Mouse (Mus musculus) C2C12 (cell line): ENCODE measurements around the gene 2900026A02Rik. TPM values are rescaled to one million over a fixed set of nuclear protein-coding genes. Genes with fewer than 3 reads are reported as not detected.

Source experiments
- H3K27me3 ChIP-seq: one replicate; pipeline ENCODE4 v1.6.1; 2011; ENCODE audit not compliant: control insufficient read depth, insufficient read depth, insufficient read length
- H3K36me3 ChIP-seq: one replicate; pipeline ENCODE4 v1.6.1; 2011; ENCODE audit not compliant: control insufficient read depth, insufficient read depth
- H3K4me3 ChIP-seq: one replicate; pipeline ENCODE4 v1.5.1; 2011; ENCODE audit warnings: mild to moderate bottlenecking, control low read depth; ENCODE audit not compliant: poor library complexity, insufficient read depth, severe bottlenecking
- H3K79me2 ChIP-seq: one replicate; pipeline ENCODE4 v1.6.1; 2011; ENCODE audit not compliant: control insufficient read depth, insufficient read depth
- H3K79me3 ChIP-seq: one replicate; pipeline ENCODE4 v1.6.1; 2011; ENCODE audit warnings: low read depth, control low read depth
- H3ac ChIP-seq: one replicate; pipeline ENCODE3; 2011; ENCODE audit warnings: low read depth; ENCODE audit not compliant: control insufficient read depth, insufficient read length
- CEBPB ChIP-seq: IDR thresholded peaks from one replicate; pipeline ENCODE4 v1.6.1; 2011; ENCODE audit warnings: low read depth, mild to moderate bottlenecking, control low read depth, moderate library complexity
- CTCF ChIP-seq: IDR thresholded peaks from one replicate; pipeline ENCODE4 v1.5.1; 2011; ENCODE audit not compliant: control insufficient read depth, insufficient read depth, insufficient read length
- FOSL1 ChIP-seq: IDR thresholded peaks from one replicate; pipeline ENCODE4 v1.8.0; 2011; ENCODE audit warnings: mild to moderate bottlenecking, low read length; ENCODE audit not compliant: poor library complexity, insufficient read depth, severe bottlenecking
- MAX ChIP-seq: IDR thresholded peaks from one replicate; pipeline ENCODE4 v1.6.1; 2011; ENCODE audit warnings: mild to moderate bottlenecking, control low read depth
- MYOD1 ChIP-seq: IDR thresholded peaks from one replicate; pipeline ENCODE4 v1.6.1; 2011; ENCODE audit warnings: low read depth; ENCODE audit not compliant: control insufficient read depth, insufficient read length
- MYOG ChIP-seq: IDR thresholded peaks from one replicate; pipeline ENCODE4 v1.6.1; 2011; ENCODE audit not compliant: control insufficient read depth, insufficient read length; ENCODE audit errors: extremely low read depth
- USF1 ChIP-seq: IDR thresholded peaks from one replicate; pipeline ENCODE4 v1.6.1; 2011; ENCODE audit warnings: low read depth, mild to moderate bottlenecking, control low read depth, moderate library complexity
- long read RNA-seq, 2 experiments: library from polyadenylated mRNA; unstranded; transcript quantifications; one replicate each; pipeline ENCODE4 v2.0.0; 2019 to 2020
- polyA plus RNA-seq: library from polyadenylated mRNA; unstranded; fragments of >200 nt; fragmentation: generic; extraction: Trizol; gene quantifications from one replicate; pipeline ENCODE4 v1.2.1, GENCODE M21; 2012; ENCODE audit warnings: missing spikeins

2900026A02Rik gene
- polyA plus RNA-seq = 8.4 TPM
- long read RNA-seq, experiment 1, full-length matches to known transcripts = 1 of 3 reads
- long read RNA-seq, experiment 1, partial matches to known transcripts = 0 of 3 reads
- long read RNA-seq, experiment 1, other reads (novel, unspliced or antisense) = 2 of 3 reads
- long read RNA-seq, experiment 2, full-length matches to known transcripts = 11 of 15 reads
- long read RNA-seq, experiment 2, partial matches to known transcripts = 0 of 15 reads
- long read RNA-seq, experiment 2, other reads (novel, unspliced or antisense) = 4 of 15 reads

DNA sequence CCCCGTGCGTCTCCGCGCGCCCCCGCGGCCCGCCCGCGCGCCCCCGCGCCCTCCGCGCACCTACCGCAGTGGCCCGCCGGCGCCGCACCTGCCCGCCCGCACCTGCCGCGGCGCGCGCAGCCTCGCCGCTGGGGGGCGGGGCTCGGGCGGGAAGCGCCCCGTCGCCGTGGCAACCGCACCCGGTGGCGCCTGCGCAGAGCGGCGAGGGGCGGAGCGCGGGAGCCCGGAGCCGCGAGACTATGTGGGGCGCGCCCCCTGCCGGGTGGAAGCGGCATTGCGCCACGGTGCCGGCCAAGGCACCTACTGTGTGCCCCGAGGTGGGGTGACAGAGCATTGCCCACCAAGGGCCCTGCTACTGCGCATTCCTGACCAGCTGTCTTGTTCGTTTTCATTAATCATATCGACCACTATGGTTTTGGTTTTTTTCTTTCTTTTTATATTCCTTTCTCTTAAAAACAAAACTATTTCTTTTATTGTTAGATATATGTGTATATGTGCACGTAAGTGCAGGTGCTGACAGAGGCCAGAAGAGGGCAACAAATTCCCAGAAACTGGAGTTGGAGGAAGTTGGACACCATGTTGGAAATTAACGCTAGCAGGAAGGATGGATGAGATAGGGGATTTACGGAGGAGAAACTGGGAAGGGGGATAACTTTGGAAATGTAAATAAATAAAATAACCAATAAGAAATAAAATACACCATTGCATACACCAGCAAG, at the start of gene 2900026A02Rik:
TSS of gene 2900026A02Rik (minus strand) at position 90 of the 719 bp plus-strand sequence.
- H3K36me3 ChIP-seq = no peaks in the 10 kb centered on the region
- H3K79me3 ChIP-seq = no peaks in the 10 kb centered on the region
- no peaks in the 10 kb centered on the region for H3K27me3 ChIP-seq
- no peak within 1 kb of the TSS for H3ac ChIP-seq
- no peaks in the 10 kb centered on the region for H3K79me2 ChIP-seq
- TF ChIP-seq MYOG = no peak
- peak; percentile 98 for TF ChIP-seq CTCF
- H3K4me3 ChIP-seq = peak within 1 kb of the TSS; percentile 29

DNA sequence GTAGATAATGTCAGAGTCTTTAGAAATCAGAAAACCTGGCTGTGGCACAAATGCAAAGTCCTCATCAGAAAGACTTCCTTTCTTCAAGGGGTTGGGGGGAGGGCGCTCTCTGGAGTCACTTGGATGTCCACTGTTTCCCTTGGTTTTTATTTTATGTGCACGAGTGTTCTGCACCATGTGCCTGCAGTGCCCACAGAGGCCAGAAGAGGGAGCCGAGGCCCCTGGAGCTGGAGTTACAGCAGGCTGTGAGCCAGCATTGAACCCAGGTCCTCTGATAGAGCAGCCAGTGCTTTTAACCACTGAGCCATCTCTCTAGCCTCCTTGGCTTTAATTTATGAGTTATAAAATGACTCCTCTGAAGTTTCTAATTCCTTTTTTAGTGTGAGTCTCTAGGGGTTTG, 49.0 kb upstream of the 2900026A02Rik start:
- Histone ChIP-seq H3K36me3 (no peaks in the 10 kb centered on the region), H3K79me3 (no peaks in the 10 kb centered on the region), H3K27me3 (peaks cover 3% of the 10 kb centered on the region), H3K4me3 (no peak overlapping the region), H3ac (no peak overlapping the region), H3K79me2 (no peaks in the 10 kb centered on the region)
- TF ChIP-seq USF1 (no peak), CTCF (no peak), MYOD1 (no peak), MYOG (no peak), CEBPB (no peak), FOSL1 (no peak), MAX (no peak)

DNA sequence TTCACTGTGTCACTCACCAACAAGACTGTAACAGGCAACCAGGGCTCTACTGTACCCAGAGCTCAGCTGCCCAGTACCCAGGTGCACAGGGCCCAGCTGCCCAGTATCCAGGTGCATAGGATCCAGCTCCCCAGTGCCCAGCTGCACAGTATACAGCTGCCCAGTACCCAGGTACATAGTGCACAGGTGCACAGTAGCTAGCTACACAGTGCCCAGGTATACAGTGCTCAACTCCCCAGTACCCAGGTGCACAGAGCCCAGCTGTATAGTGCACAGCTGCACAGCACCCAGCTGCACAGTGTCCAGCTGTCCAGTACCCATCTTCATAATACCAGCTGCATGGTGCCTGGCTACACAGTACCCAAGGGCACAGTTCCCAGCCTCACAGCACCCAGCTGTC, 47.2 kb upstream of the 2900026A02Rik start:
- Histone ChIP-seq H3K36me3 (no peaks in the 10 kb centered on the region), H3ac (no peak overlapping the region), H3K79me2 (no peaks in the 10 kb centered on the region), H3K79me3 (no peaks in the 10 kb centered on the region), H3K27me3 (peaks cover 3% of the 10 kb centered on the region), H3K4me3 (no peak overlapping the region)
- TF ChIP-seq MYOG = no peak

DNA sequence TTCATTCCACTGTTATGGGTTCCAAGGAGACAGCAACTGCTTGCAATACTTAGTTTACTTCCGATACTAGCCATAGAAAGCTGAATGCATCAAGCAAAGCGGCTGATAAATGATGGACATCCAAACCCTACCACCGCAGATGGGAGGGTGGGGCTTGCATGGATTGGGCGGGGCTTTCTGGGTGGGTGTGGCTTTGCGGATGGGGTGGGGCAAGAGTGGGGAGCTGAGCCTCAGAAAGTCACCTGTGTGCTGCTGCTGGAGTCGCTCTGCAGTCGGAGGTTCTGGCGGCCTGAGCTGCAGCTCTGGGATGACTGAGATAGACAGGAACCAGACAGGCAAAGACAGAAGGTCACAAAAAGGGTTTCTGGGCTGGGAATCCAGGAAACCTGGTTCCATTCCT, 44.6 kb upstream of the 2900026A02Rik start:
- no peak overlapping the region for H3K4me3 ChIP-seq
- peaks cover 3% of the 10 kb centered on the region for H3K27me3 ChIP-seq
- no peaks in the 10 kb centered on the region for H3K79me3 ChIP-seq
- no peaks in the 10 kb centered on the region for H3K79me2 ChIP-seq
- H3ac ChIP-seq = no peak overlapping the region
- no peaks in the 10 kb centered on the region for H3K36me3 ChIP-seq
- TF ChIP-seq CTCF = no peak

DNA sequence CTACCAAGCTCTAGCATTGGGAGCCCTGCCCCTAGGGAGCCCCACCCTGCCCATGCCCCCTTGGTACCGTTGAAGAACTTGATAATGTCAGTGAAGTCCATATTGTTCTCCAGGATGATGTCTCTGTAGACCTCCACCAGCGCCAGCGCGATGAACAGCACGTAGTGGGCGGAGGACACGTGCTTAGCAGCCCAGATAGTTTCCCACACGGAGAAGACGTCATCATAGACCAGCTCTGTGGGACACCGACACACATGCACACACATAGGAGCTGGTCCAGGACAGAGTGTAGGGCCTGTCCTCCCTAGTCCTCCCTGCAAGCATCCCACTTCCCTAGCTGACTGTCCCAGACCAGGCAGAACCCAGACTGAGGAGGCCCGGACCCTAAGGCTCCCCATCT, 29.8 kb upstream of the 2900026A02Rik start:
- H3K27me3 ChIP-seq = peaks cover 5% of the 10 kb centered on the region
- no peaks in the 10 kb centered on the region for H3K79me2 ChIP-seq
- no peaks in the 10 kb centered on the region for H3K36me3 ChIP-seq
- H3ac ChIP-seq = no peak overlapping the region
- H3K4me3 ChIP-seq = no peak overlapping the region
- TF ChIP-seq MYOD1 = no peak
- H3K79me3 ChIP-seq = no peaks in the 10 kb centered on the region

DNA sequence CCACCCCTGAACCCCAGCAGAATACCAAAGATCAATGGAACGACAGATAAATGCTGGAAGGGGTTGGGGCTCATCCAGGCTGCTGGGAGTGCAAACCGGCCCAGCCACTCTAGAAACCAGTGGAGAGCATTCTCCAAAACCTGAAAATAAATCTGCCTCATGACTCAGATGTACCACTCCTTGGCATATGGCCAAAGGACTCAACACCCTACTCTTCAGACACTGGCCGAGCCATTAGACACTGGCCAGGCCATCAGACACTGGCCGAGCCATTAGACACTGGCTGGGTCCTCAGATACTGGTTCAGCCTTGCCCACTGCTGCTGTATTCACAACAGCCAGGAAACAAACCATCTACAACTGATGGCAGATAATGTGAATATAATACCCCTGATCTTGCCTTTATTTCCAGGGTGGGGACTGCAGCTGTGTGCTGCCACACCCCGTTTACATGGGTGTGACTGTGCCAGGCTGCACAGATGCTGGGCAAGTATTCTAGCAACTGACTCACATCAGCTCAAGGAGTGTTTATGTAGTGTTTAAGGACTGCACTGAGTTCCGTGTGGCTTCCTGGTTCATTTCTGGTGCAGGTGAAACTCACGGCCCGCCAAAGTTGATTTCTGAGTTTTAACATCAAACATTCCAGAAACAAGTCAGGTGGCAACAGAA, 28.4 kb upstream of the 2900026A02Rik start:
- no peaks in the 10 kb centered on the region for H3K36me3 ChIP-seq
- TF ChIP-seq MYOG = no peak
- TF ChIP-seq FOSL1 = no peak
- no peak for TF ChIP-seq MYOD1
- no peak for TF ChIP-seq USF1
- TF ChIP-seq CTCF = no peak
- TF ChIP-seq CEBPB = no peak
- TF ChIP-seq MAX = no peak
- H3K4me3 ChIP-seq = no peak overlapping the region
- no peak overlapping the region for H3ac ChIP-seq
- peaks cover 5% of the 10 kb centered on the region for H3K27me3 ChIP-seq
- H3K79me3 ChIP-seq = no peaks in the 10 kb centered on the region
- no peaks in the 10 kb centered on the region for H3K79me2 ChIP-seq
